Mouse (Mus musculus) midbrain, embryonic 16.5 days (tissue): ENCODE measurements around the gene Gm4869. TPM values are rescaled to one million over a fixed set of nuclear protein-coding genes. Genes with fewer than 3 reads are reported as not detected.

Experiments used
- ATAC-seq: fragments of 200-750 bp; cut with Nextera tagmentation; 2 replicates; pipeline ENCODE4 v1.8.0; 2017; ENCODE audit warnings: moderate TSS enrichment
- H3K27ac ChIP-seq: fragments of 300-500 bp; sonication (generic); 2 replicates; pipeline ENCODE4 v1.5.1; 2014; ENCODE audit warnings: mild to moderate bottlenecking, low read length, mixed read lengths
- H3K27me3 ChIP-seq: fragments of 300-500 bp; sonication (generic); 2 replicates; pipeline ENCODE4 v1.6.1; 2014; ENCODE audit warnings: low read depth, low read length, mixed read lengths; ENCODE audit not compliant: control insufficient read depth, insufficient read depth
- H3K36me3 ChIP-seq: fragments of 300-500 bp; sonication (generic); 2 replicates; pipeline ENCODE4 v1.6.1; 2014; ENCODE audit warnings: mild to moderate bottlenecking, low read length, moderate library complexity, mixed read lengths; ENCODE audit not compliant: control insufficient read depth, insufficient read depth
- H3K4me1 ChIP-seq: fragments of 300-500 bp; sonication (generic); 2 replicates; pipeline ENCODE4 v1.6.1; 2014; ENCODE audit warnings: mild to moderate bottlenecking, low read length, mixed read lengths; ENCODE audit not compliant: control insufficient read depth, insufficient read depth
- H3K4me2 ChIP-seq: fragments of 300-500 bp; sonication (generic); 2 replicates; pipeline ENCODE4 v1.6.1; 2014; ENCODE audit warnings: mild to moderate bottlenecking, low read length, mixed read lengths
- H3K4me3 ChIP-seq: fragments of 300-500 bp; sonication (generic); 2 replicates; pipeline ENCODE4 v1.5.1; 2014; ENCODE audit warnings: low read depth, mild to moderate bottlenecking, low read length, moderate library complexity, mixed read lengths
- H3K9ac ChIP-seq: fragments of 300-500 bp; sonication (generic); 2 replicates; pipeline ENCODE4 v1.6.1; 2014; ENCODE audit warnings: low read depth, low read length, mixed read lengths
- H3K9me3 ChIP-seq: fragments of 300-500 bp; sonication (generic); replicated peaks from 2 replicates; pipeline ENCODE4 v1.6.1; 2014; ENCODE audit warnings: mild to moderate bottlenecking, low read length, mixed read lengths; ENCODE audit not compliant: control insufficient read depth, poor library complexity, severe bottlenecking
- WGBS: fragments of 180-500 bp; shearing (Covaris S2); extraction: QIAGEN DNeasy Blood & Tissue Kit; methylation state at CpG from one replicate; pipeline ENCODE4 v1.1.7; 2014; 5-methylcytosine and 5-hydroxymethylcytosine counted together
- microRNA-seq: library from miRNA; unstranded; fragments of <30 nt; microRNA quantifications from one replicate; pipeline ENCODE4, GENCODE M21; 2017
- polyA plus RNA-seq: library from polyadenylated mRNA; unstranded; fragments of >200 nt; fragmentation: Nextera tagmentation; extraction: Ambion mirVana; gene quantifications from 2 replicates; pipeline ENCODE4 v1.2.1, GENCODE M21; 2015

Gene Gm4869
- polyA plus RNA-seq, 1 experiment from 2014 or later: not detected

DNA sequence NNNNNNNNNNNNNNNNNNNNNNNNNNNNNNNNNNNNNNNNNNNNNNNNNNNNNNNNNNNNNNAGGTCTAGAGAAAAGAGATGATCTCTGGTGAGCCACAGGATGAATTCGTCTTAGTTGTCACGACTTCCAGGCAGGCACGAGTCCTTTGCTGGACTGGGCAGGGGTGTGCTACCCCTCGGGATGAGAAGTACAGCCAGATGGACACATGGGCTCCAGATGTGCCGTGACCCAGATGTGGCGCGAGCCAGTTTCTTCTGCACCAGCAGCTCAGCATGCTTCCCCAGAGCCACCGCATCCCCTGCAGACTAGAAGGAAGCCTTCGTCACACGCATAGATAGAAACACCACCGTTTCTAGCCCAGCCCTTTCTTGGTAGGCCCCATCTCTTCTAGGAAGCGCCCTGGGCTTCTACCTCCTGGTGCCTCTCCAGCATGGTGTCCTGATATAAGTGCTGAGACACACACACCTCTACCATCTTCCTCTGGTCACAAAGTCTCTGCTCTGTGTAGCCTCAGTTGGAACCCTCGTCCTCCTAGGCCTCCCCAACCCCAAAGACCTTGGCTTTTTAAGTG is 92.8 kb downstream of the Gm4869 start:
- Histone ChIP-seq H3K9me3 (no peaks in the 10 kb centered on the region), H3K9ac (no peak overlapping the region)

DNA sequence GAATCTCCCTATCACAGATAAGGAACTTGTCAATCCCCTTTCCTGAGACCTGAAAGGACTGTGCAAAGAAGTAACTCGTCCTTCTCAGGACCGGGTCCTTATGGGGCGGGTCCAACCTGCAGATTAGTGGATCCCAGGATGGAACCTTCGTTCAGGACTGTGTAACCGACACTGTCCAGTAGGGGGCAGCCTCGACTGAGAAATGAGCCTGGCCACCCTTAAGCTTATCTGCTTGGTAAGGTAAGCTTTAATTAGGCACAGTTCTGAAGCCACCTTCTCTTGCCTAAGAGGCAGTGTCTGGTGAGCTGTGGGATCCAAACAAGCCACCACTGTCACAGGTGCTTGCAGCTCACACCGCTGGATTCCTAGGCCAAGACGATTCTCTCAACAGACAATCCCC is 94.7 kb downstream of the Gm4869 start:
- 13% methylated on average over 8 of the region's 8 CpGs for WGBS
- ATAC-seq: 0 out of 2 replicates have a peak, but pooled peaks have one; percentile 19
- no peaks in the 10 kb centered on the region for H3K9me3 ChIP-seq
- H3K27ac ChIP-seq: no peak overlapping the region
- no peaks in the 10 kb centered on the region for H3K27me3 ChIP-seq
- H3K9ac ChIP-seq: no peak overlapping the region
- no peaks in the 10 kb centered on the region for H3K36me3 ChIP-seq
- peaks cover 4% of the 10 kb centered on the region; the same call in 1 of the 2 replicates for H3K4me1 ChIP-seq
- no peak overlapping the region for H3K4me2 ChIP-seq
- no peak overlapping the region for H3K4me3 ChIP-seq

More for the DNA sequence above, 92.8 kb downstream of the Gm4869 start:
- Histone ChIP-seq H3K27me3 (no peaks in the 10 kb centered on the region), H3K4me2 (no peak overlapping the region), H3K4me3 (no peak overlapping the region), H3K27ac (no peak overlapping the region), H3K4me1 (peaks cover 4% of the 10 kb centered on the region; the same call in 1 of the 2 replicates), H3K36me3 (no peaks in the 10 kb centered on the region)
- no peak for ATAC-seq
- WGBS: 76% methylated on average over 13 of the region's 13 CpGs

DNA sequence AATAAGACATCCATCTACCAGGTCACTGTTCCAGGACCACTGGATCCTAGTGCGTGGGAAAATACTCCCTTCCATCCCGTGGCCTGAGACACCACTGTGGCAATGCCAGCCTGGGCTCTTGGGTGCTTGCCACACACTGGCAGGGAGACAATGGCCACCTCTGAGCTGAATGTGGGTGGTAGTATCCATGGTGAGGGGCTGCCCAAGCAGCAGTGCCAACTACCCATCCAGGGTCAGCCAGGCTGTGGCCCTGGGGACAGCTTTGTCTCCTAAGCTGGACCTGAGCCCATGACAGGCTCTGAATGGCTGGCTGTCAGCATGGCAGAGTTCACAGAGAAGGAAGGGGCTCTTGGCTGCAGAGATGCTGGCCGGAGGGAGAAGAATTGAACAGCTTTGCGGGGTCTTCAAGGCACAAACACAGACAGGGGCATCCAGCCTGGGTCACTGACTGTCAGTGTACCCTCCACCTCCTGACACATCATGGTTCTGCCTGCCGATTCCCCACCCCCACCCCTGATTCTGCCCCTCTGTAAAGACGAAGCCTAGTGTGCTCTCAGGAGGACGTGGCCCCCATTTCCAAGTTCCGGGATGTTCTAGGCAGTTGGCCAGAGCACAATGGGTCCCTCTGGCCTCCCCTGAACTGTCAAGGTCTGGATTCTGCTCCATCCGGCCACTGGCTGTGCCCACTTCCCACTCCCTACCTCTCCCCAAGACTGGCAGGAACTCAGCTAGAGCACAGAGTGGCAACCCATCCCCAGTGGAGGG is 97.5 kb downstream of the Gm4869 start:
- no peak overlapping the region for H3K4me2 ChIP-seq
- no peaks in the 10 kb centered on the region for H3K27me3 ChIP-seq
- H3K27ac ChIP-seq: peak overlapping the region; percentile 45; the same call in 1 of the 2 replicates
- H3K36me3 ChIP-seq: no peaks in the 10 kb centered on the region
- no peak overlapping the region for H3K4me3 ChIP-seq
- WGBS: 64% methylated on average over 9 of the region's 9 CpGs
- H3K9ac ChIP-seq: no peak overlapping the region
- ATAC-seq: peak; percentile 88
- H3K4me1 ChIP-seq: peaks cover 2% of the 10 kb centered on the region; the same call in 1 of the 2 replicates
- no peaks in the 10 kb centered on the region for H3K9me3 ChIP-seq

Small RNA genes within 50 kb of the gene (microRNA-seq; reads per million reads assigned to microRNA genes)
- not detected for gene Mir7038

Other genes with a start within 250 kb of the Gm4869 start
- 31.2 and 32.0 TPM in 2 replicates for gene Mad1l1, start 124.1 kb upstream of the Gm4869 start, polyA plus RNA-seq
- gene Nudt1, start 124.0 kb upstream of the Gm4869 start, polyA plus RNA-seq: 19.2 and 20.0 TPM in 2 replicates
- 20.0 and 21.3 TPM in 2 replicates for gene Mrm2, start 113.7 kb upstream of the Gm4869 start, polyA plus RNA-seq
- gene Snx8, start 56.4 kb upstream of the Gm4869 start, polyA plus RNA-seq: 44.7 and 46.4 TPM in 2 replicates
- gene Eif3b, start 26.3 kb upstream of the Gm4869 start, polyA plus RNA-seq: 60.2 and 61.1 TPM in 2 replicates
- gene Chst12, start 59.9 kb downstream of the Gm4869 start, polyA plus RNA-seq: 25.5 and 30.6 TPM in 2 replicates
- 0.43 TPM in 1 of 2 replicates, not detected in the other for gene Grifin, start 119.4 kb downstream of the Gm4869 start, polyA plus RNA-seq
- 18.4 and 23.1 TPM in 2 replicates for gene Lfng, start 161.7 kb downstream of the Gm4869 start, polyA plus RNA-seq
- 56.0 and 61.5 TPM in 2 replicates for gene Ttyh3, start 203.4 kb downstream of the Gm4869 start, polyA plus RNA-seq